Mouse (Mus musculus) left cerebral cortex, postnatal 14 days (tissue): ENCODE results near the gene Dvl3. TPM values are rescaled to one million over a fixed set of nuclear protein-coding genes. Genes with fewer than 3 reads are reported as not detected.
A peak's percentile ranks its signal among the peaks of the same experiment; 100 is the strongest.
"Not testable (repeated sequence)": the region's sequence is repeated elsewhere in the genome, so short reads cannot be mapped to it uniquely, and the experiment has no call there.

Experiments
- DNase-seq, 2 experiments: peaks; one replicate each; pipeline ENCODE4 v3.0.0; 2021 to 2022; ENCODE audit warnings: low spot score in 2 of 2, mixed read lengths in 1 of 2
- intact Hi-C: fragments of 180-260 bp; cut with DNase I; formaldehyde crosslinking; loops from one replicate; pipeline ENCODE4 v1.15.1; 2025
- long read RNA-seq, 2 experiments: library from polyadenylated mRNA; stranded (forward); transcript quantifications; one replicate each; pipeline ENCODE4 v2.0.0; 2021
- total RNA-seq, 2 experiments: library from RNA; stranded (reverse); gene quantifications; 2 replicates each; pipeline ENCODE4 v1.2.3; 2021

Dvl3 gene
- total RNA-seq = 10 to 100 TPM; 82.2 to 86.1 TPM
- long read RNA-seq, experiment 1, transcript Dvl3-201 (15 exons, 2,519 nt) = major isoform, 9 of 20 reads
- long read RNA-seq, experiment 1, partial matches to known transcripts = 5 of 20 reads
- long read RNA-seq, experiment 1, other reads (novel, unspliced or antisense) = 4 of 20 reads
- long read RNA-seq, experiment 2, transcript Dvl3-201 (15 exons, 2,519 nt) = major isoform, 13 of 26 reads
- long read RNA-seq, experiment 2, partial matches to known transcripts = 7 of 26 reads
- long read RNA-seq, experiment 2, other reads (novel, unspliced or antisense) = 3 of 26 reads

DNA sequence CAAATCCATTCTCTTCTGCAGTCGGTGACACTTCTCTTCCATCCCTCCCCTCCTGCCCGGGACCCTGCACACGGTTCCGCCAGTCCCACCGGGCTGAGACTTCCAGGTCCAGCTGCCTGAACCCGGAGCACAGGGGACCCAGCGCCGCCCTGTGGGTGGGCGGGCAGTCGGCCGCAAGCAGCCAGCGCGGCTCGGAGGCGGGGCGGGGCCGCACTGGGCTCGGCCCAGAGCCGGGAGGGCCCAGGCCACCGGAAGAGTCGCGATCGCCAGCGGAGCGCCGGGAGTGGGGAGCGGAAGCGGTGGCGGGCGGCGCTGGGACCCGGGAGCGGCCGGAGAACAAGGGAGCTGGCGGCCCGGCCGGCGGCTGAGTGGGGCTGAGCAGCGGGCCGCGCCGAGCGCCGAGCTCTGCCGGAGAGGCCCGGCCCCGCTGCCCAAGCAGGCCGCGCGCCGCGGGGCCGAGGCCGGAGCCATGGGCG lies at the start of gene Dvl3:
TSS of gene Dvl3 (plus strand) at position 257 of the 476 bp plus-strand sequence.
- DNase-seq = peak; percentile 78 to 85
- intact Hi-C loops = loop anchor here (5.0 kb wide), 1 partner anchor 126 kb away; no protein-coding TSS in a partner anchor

DNA sequence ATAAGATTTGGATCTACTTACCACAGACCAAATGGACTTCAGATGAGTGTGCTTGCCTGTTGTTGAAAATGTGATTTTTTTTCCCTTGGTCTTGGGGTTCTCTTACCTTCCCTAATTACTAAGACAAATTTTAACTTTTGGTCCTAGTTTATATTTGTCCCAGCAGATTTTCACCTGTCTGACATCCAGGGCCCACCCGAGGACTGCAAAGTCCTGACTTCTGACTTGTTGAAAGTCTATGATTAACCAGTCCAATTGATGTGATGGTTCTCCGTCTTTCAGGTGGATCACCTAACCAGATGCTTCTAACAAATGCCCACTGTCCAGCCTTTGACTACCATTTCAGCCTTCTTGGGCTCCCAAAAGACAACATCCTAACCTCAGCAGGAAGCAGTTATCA lies 45.8 kb upstream of the Dvl3 start:
- DNase-seq = no peak
- intact Hi-C loops = loop anchor here (10.0 kb wide), 1 partner anchor 166 kb away; the partner anchor contains the start of gene Parl

DNA sequence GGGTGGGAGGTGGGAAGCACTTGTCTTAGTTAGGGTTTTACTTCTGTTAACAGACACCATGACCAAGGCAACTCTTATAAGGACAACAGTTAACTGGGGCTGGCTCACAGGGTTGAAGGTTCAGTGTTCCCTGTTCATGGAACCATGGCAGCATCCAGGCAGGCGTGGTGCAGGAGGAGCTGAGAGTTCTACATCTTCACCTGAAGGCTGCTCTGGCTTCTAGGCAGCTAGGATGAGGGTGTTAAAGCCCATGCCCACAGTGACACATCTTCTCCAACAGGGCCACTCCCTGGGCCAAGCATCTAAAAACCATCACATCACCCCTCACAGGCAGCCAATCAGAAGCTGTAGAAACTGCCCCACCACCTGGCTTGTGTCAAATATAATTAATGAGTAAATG lies 45.1 kb upstream of the Dvl3 start:
- no peak for DNase-seq
- intact Hi-C loops = loop anchor here (10.0 kb wide), 1 partner anchor 167 kb away; the partner anchor contains the start of gene Parl

DNA sequence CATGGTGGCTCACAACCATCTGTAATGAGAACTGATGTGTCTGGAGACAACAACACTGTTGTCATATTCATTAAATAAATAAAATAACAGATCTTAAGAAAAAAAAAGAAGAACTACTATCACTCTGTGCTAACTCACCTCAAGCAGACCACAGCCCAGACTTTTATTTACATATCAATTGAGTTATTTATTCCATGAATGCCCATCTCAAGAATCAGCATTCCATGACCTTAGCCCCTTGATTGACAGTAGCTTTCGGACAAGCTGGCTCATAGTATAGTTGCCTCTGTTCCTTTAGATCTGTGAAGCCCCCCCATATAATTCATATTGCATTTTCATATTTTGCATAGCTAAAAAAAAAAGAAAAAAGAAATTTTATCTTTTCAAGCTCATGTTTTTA lies 43.0 kb upstream of the Dvl3 start:
- intact Hi-C loops = loop anchor here (10.0 kb wide), 1 partner anchor 169 kb away; the partner anchor contains the start of gene Parl
- DNase-seq = no peak

DNA sequence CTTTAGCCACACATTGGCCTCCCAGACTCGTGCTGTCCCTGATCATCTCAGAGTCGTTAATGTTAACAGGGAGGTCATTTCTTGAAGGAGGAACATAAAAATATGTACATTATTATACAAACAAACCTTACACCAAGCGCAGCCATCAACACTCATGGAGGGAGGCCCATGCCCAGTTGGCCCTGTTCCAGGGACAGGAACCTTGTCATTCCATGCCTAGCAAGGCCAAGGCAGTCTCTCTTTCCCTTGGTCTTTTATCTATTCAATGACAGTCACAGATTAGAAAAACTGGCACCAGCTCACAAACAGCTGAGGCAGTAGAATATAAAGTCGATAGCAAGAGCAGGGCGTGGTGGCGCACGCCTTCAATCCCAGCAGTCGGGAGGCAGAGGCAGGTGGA lies 42.6 kb upstream of the Dvl3 start:
- intact Hi-C loops = loop anchor here (10.0 kb wide), 1 partner anchor 169 kb away; the partner anchor contains the start of gene Parl
- no peak for DNase-seq

DNA sequence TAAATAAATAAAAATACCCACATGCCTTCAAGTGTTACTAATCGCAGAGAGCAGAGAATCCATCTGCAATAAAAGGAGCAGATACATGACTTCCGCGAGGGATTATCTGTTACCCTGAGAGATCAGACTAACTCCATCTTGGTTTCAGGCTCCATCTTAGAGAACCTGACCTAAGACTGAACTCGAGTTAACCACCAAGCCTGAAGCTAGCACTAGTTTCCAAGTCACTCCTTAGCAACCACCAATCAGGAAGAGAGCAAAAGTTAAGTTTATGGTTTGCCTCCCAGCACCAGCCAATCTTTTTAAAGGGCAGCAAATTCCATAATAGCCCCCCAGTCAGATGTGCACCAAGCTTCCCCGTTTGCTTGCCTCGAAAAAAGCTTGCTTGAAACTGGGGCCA lies 42.0 kb upstream of the Dvl3 start:
- no peak for DNase-seq
- intact Hi-C loops = loop anchor here (10.0 kb wide), 1 partner anchor 170 kb away; the partner anchor contains the start of gene Parl

DNA sequence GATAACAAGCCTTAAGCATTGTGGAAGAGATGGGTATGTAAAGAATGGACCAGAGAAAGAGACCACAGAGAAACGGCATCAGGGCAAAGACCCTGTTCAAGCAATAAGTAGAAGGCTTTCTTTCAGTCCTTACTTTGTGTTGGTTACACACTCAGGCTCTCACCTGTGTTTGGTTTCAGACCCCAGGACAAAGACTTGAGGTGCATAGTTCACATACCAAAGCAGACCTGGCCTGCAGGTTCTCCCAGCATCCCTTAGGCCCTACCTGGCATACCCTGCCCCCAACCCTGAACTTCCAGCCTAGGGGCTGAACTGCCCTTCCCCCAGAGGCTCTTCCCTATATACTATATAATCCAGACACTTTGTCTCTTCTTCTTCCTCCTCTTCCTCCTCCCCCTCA lies 41.4 kb upstream of the Dvl3 start:
- no peak for DNase-seq
- intact Hi-C loops = loop anchor here (10.0 kb wide), 1 partner anchor 171 kb away; the partner anchor contains the start of gene Parl

DNA sequence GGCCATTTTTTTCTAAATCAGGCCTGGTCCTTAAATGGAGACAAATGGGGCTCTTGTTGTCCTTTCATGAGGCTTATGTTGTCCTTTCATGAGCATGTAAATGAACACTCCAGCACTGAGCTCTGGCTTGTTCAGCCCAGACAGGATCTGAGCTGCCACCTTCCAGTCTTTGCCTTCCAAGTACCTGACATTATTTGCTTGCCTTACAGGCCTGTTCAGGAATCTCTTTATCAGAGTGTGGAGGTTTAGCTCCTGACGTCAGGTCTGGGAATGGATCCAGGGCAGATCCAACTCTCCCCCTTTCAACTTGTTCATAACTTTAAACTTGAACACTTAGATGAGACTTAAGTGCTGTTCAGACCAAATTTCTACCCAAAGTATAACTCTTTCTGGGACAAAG lies 39.9 kb upstream of the Dvl3 start:
- intact Hi-C loops = loop anchor here (10.0 kb wide), 1 partner anchor 172 kb away; the partner anchor contains the start of gene Parl
- DNase-seq = no peak

DNA sequence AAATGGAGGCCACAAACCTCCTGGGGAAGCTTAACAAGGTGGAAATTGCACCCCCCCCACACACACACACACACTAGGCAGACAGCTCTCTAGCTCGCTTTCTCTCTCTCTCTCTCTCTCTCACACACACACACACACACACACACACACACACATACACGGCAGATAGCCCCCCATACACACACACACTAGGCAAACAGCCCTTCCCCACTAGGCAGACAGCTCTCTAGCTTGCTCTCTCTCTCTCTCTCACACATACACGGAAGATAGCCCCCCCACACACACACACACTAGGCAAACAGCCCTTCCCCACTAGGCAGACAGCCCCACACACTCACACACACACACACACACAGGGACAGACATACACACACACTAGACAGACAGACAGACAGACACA lies 39.5 kb upstream of the Dvl3 start:
- DNase-seq = no peak
- intact Hi-C loops = loop anchor here (10.0 kb wide), 1 partner anchor 172 kb away; the partner anchor contains the start of gene Parl

DNA sequence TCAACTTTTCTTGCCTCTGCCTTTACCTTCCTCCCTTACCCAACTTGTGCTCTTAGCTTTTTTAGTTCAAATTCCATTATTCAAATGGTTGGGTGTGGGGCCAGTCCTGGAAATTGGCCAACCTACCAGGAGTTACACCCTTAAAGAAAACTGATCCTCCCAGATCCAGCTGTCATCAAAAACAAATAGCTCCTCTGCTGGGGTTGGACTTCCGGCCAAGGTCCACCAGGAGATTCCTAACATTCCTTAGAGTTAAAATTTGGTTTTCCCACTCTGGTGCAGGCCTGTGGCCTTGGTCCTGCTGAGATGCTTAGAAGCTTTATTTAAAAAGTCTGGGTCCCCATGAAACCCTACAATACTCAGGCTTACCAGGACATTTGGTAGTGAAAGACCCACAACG lies 38.3 kb upstream of the Dvl3 start:
- intact Hi-C loops = loop anchor here (10.0 kb wide), 1 partner anchor 174 kb away; the partner anchor contains the start of gene Parl
- DNase-seq = no peak

DNA sequence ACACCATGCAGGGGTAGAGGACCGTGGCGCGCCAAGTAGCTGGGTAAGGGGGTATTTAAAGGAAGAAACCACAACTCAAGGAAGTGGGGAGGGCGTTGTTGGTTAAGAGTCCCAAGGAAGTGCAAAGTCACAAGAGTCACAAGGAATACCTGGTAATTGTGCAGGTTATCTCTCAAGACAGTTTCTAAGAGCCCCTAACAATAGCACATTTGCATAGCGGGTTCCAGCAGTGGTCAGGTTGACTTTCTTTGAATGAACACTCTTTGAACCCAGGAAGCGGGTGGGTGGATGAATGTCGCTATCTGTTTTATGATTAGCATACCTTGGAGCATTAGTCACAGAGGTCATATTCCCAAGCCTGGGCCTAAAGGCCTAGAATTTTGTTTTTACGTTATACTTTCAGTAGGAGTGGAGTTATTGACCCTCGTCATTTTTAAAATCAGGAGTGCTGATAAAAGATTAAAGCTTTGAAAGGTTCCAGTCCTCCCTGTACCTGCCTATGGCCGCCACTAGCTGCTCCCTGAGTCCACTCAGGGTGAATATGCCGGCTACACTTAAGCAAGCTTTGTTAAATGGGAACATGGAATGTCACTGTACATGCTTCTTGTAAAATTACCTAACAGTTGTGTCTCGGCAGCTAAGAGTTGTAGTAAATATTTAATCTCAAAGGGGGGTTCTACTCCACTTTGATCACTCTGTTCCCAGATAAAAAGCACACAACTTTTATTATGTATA lies 37.6 kb upstream of the Dvl3 start:
- intact Hi-C loops = loop anchor here (10.0 kb wide), 1 partner anchor 174 kb away; the partner anchor contains the start of gene Parl
- not testable (repeated sequence) for DNase-seq

DNA sequence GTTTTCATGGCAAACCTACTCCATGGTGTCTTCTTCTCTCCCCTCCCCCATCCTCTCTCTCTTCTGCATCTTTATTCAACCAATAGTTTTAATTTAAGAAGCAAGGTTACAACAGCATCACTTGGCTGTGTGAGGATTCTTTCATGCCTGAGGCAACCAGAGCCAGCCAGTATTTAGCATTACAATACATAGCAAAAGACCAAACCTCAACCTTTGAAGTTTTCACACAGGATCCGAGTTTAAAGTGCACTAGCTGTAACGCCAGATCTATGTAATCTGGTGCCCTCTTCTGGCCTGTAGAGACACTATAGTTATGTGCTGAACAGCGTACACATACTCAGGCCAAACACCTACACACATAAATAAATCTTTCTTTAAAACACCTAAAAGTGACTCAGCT lies 36.7 kb upstream of the Dvl3 start:
- intact Hi-C loops = no loop called here
- peak in 1 of 2 experiments; percentile 39 for DNase-seq

DNA sequence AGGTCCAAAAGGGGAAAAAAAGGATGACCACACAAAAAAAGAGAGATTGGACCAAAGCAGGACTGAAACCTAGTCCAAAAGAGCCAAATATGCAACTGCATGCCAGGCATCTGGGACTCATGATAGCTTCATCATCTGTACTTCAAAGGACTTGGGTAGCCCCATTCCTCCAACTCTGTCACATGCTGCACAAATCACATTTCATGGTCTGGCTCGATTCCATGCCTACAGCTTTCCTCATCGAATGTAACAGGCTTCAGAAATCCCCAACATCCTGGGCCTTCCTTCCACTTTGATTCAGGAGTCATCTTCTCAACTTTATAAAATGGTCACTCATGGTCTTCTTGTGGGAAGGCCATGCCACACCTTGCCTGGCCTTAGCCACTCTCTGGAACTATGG lies 35.0 kb upstream of the Dvl3 start:
- DNase-seq = no peak
- intact Hi-C loops = no loop called here

DNA sequence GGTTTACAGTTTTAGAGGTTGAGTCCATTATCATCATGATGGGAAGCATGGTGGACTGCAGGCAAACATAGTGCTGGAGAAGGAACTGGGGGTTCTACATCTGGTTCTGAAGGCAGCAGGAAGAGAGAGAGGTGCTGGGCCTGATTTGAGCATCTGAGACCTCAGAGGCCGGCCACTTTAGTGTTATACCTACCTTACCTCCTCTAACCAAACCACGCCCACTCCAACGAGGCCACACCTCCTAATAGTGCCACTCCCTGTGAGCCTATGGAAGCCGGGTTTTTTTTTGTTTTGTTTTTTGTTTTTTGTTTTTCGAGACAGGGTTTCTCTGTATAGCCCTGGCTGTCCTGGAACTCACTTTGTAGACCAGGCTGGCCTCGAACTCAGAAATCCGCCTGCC lies 33.1 kb upstream of the Dvl3 start:
- DNase-seq, intact Hi-C loops: not testable (repeated sequence)

DNA sequence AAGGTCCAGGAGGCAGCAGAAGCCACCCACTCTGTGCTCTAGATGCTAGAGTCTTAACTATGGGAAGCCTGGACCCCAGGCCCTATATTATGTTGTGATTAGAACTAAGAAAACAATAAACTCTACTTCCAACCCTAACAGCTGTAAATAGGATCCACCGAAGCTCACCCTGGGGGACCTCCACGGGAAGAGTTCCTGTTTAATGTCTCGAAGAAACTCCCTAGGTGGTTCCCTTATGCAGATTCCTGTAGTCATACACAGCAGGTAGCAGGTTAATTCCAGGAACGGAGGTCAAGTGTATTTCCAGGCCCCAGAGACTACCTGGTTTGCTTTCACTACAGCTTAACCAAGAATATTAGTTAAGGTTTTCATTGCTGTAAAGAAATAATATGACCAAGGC lies 31.7 kb upstream of the Dvl3 start:
- no peak for DNase-seq
- intact Hi-C loops = no loop called here

DNA sequence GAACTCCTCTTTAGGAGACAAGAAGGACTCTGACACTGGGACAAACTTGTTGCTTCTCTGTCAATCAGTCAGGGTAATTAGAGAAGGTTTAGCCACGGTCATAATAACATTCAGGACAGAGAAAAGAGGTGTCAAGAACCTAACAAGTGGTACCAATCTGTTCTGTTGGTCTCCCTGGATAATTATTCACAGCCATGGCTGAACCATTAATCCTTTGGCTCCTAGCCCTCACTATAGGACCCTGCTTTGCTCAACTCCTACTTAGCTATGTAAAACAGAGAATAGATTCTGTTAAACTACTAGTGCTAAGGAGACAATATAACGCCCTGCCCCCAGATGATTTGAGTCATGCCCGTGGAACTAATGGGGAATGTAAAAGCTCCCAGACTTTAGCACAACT lies 30.7 kb upstream of the Dvl3 start:
- intact Hi-C loops = no loop called here
- no peak for DNase-seq

DNA sequence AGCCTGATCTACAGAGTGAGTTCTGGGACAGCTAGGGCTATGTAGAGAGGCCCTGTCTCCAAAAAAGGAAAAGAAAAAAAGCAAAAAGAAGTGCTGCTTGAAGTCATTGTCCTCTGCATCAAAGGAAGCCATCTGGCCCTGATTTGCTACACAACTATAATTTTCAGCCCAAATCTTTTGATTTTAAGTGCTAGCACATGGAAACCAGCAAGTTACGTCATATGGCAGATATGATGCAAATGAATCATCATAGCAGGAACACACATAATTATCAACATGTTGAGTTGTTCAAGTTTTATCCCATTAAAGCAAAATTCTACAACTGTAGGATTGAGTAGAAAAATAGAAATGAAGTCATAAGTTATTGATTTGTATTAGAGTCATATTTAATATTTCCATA lies 28.6 kb upstream of the Dvl3 start:
- DNase-seq = no peak
- intact Hi-C loops = no loop called here

DNA sequence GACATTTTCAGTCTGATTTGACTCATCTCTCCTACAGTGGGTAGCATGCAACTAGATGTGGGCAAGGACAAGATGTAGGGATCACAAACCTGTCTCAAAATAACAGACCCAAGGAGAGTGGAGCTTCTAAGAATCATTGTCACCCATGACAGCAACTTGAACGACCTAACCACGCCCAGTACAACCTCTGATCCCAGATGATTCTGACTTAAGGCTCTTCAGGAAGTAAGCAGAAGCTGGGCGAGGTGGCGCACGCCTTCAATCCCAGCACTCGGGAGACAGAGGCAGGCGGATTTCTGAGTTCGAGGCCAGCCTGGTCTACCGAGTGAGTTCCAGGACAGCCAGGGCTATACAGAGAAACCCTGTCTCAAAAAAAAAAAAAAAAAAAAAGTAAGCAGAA lies 28.0 kb upstream of the Dvl3 start:
- DNase-seq, intact Hi-C loops: not testable (repeated sequence)

DNA sequence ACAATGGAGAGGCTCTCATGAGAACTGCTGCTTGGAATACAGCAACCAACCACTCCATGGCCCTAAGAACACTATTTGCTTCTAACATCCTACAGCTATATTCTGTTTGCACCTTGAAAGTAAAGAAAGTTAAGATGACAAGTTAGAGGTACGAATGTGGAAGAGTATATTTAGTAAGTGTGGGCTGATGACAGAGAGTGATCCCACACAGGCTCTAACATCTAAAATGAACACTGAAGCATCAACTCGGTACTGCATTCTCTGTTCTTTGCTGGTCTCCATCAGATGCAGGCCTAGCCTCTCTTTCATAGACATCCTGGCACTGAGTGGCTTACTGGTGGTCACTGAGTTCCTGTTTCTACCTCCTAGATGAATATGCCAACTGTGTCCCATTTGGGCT lies 27.5 kb upstream of the Dvl3 start:
- no peak for DNase-seq
- intact Hi-C loops = no loop called here

DNA sequence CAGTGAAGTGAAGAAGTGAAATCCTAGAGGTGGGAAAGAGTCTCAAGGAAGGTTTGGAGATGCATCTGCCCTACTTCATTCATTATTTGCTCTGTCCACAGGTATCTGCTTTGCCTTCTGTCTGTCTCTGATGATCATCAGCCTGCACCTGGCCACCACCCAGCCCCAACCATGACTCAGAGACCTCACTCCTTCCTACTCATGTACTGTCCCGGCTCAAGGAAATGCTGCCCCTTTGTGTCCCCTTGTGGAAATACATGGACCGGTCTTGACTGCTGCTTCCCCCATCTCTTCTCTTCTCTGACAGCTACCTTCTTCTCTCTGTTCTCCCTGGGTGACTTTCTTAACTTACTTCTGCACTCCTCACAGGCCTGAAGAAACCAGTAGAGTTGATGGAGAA lies 26.2 kb upstream of the Dvl3 start:
- no peak for DNase-seq
- intact Hi-C loops = no loop called here
